Mouse (Mus musculus) brain, embryonic 14.5 days (tissue): ENCODE results near the gene Med13. TPM values are rescaled to one million over a fixed set of nuclear protein-coding genes. Genes with fewer than 3 reads are reported as not detected.

Experiments
- DNase-seq: peaks from one replicate; pipeline ENCODE4 v3.0.0-alpha.2; 2011; ENCODE audit warnings: low read depth
- CTCF ChIP-seq: fragments of 200-500 bp; IDR thresholded peaks from 2 replicates; pipeline ENCODE4 v1.5.1; 2012; ENCODE audit warnings: inconsistent platforms, mild to moderate bottlenecking, moderate library complexity, borderline replicate concordance; ENCODE audit not compliant: insufficient read depth, insufficient read length; ENCODE audit errors: extremely low read depth
- POLR2A ChIP-seq: fragments of 200-500 bp; IDR thresholded peaks from 2 replicates; pipeline ENCODE4 v1.6.1; 2012; ENCODE audit warnings: mild to moderate bottlenecking, inconsistent platforms, borderline replicate concordance; ENCODE audit not compliant: poor library complexity, insufficient read depth, insufficient read length, severe bottlenecking; ENCODE audit errors: extremely low read depth
- polyA plus RNA-seq: library from polyadenylated mRNA; depleted of rRNA; stranded (reverse); fragments of >200 nt; gene quantifications from 2 replicates; pipeline ENCODE4 v1.2.3, GENCODE M21; 2012; rRNA removed

The Med13 gene
- 26.4 and 30.3 TPM in 2 replicates for polyA plus RNA-seq

GRCm38 (mm10) chr11:86356854-86357788, at the start of gene Med13:
Gene Med13 (minus strand): TSS chr11:86357602.
- DNase-seq, result peak; percentile 69
- 0 out of 2 replicates have a peak, but pooled peaks have one; percentile 2 for TF ChIP-seq POLR2A
- TF ChIP-seq CTCF, result no peak

- DNase-seq, result no peak
- TF ChIP-seq CTCF (no peak), POLR2A (no peak)
Measured at GRCm38 (mm10) chr11:86404590-86404989, 47.2 kb upstream of the Med13 start.

- no peak for TF ChIP-seq POLR2A
- TF ChIP-seq CTCF, result no peak
- no peak for DNase-seq
Measured at GRCm38 (mm10) chr11:86403845-86404244, 46.4 kb upstream of the Med13 start.

GRCm38 (mm10) chr11:86399241-86400107, 42.1 kb upstream of the Med13 start:
- no peak for DNase-seq
- TF ChIP-seq POLR2A (no peak), CTCF (no peak)

GRCm38 (mm10) chr11:86396950-86397594, 39.7 kb upstream of the Med13 start:
- no peak for DNase-seq
- TF ChIP-seq CTCF, result no peak
- no peak for TF ChIP-seq POLR2A

- TF ChIP-seq POLR2A, result no peak
- no peak for TF ChIP-seq CTCF
- DNase-seq, result no peak
Measured at GRCm38 (mm10) chr11:86396518-86396917, 39.1 kb upstream of the Med13 start.

GRCm38 (mm10) chr11:86395513-86396125, 38.2 kb upstream of the Med13 start:
- TF ChIP-seq POLR2A, result no peak
- peak; percentile 52; the same call in 1 of the 2 replicates for TF ChIP-seq CTCF
- peak; percentile 82 for DNase-seq

- DNase-seq, result no peak
Measured at GRCm38 (mm10) chr11:86395100-86395499, 37.7 kb upstream of the Med13 start.

GRCm38 (mm10) chr11:86391687-86392086, 34.3 kb upstream of the Med13 start:
- TF ChIP-seq CTCF (no peak), POLR2A (no peak)
- no peak for DNase-seq

More at GRCm38 (mm10) chr11:86395100-86395499, 37.7 kb upstream of the Med13 start:
- TF ChIP-seq POLR2A (no peak), CTCF (no peak)

- no peak for TF ChIP-seq POLR2A
- no peak for TF ChIP-seq CTCF
- no peak for DNase-seq
Measured at GRCm38 (mm10) chr11:86390308-86390707, 32.9 kb upstream of the Med13 start.

- TF ChIP-seq POLR2A, result no peak
- no peak for DNase-seq
Measured at GRCm38 (mm10) chr11:86389506-86389905, 32.1 kb upstream of the Med13 start.
